Mouse (Mus musculus): ENCODE results near the gene Zfp652. TPM values are rescaled to one million over a fixed set of nuclear protein-coding genes. Genes with fewer than 3 reads are reported as not detected.

Gene Zfp652
- 8.2 TPM for polyA plus RNA-seq (2015; fragmentation: Illumina TruSeq; extraction: RNeasy Lipid Tissue Mini Kit (QIAGEN cat#74804); ENCODE audit: insufficient read depth, low read depth, low replicate concordance)

GRCm38 (mm10) chr11:95712563-95713224, at the start of gene Zfp652:
TSS of gene Zfp652 (plus strand) at chr11:95712673.

DNA sequence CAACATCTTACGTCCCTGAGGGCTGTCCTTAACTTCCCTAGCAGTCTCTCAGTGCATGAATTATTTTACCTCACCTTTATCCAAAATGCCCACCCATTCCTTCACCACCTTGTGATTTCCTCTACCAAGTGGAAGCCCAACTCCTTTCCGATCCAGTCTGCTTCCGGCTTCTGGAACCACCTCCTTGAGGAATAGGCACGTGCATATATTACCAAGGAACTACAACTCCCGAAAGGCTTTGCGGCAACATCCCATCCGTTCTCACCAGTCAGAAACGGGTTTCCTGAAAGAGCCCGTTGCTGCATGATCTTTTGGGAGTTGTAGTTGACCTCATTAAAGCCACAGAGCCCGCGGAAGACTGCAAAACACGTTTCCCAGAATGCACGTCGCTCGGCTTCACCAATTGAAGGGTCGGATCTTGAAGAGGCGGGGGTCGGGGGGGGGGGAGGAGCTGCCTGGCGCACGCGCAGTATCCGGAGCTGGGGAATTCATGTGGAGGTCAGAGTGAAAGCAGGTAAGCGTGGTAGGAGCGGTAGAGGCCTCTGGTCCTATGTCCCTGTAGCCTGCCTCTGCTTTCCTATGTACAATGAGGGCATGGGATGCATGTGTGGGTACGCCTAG, 45.8 kb upstream of the Zfp652 start, which contains the start of gene Phb:
Gene Phb (plus strand): TSS at position 429 of the 621 bp plus-strand sequence.

GRCm38 (mm10) chr11:95723287-95723686, 10.8 kb downstream of the Zfp652 start, which contains the start of gene B130006D01Rik:
TSS of gene B130006D01Rik (plus strand) at chr11:95723587.

GRCm38 (mm10) chr11:95824071-95824876, 111.8 kb downstream of the Zfp652 start, which contains the start of gene Phospho1:
TSS of gene Phospho1 (plus strand) at chr11:95824499.

GRCm38 (mm10) chr11:95837059-95837458, 124.6 kb downstream of the Zfp652 start, which contains the start of gene Gngt2:
TSS of gene Gngt2 (plus strand) at chr11:95837216.

DNA sequence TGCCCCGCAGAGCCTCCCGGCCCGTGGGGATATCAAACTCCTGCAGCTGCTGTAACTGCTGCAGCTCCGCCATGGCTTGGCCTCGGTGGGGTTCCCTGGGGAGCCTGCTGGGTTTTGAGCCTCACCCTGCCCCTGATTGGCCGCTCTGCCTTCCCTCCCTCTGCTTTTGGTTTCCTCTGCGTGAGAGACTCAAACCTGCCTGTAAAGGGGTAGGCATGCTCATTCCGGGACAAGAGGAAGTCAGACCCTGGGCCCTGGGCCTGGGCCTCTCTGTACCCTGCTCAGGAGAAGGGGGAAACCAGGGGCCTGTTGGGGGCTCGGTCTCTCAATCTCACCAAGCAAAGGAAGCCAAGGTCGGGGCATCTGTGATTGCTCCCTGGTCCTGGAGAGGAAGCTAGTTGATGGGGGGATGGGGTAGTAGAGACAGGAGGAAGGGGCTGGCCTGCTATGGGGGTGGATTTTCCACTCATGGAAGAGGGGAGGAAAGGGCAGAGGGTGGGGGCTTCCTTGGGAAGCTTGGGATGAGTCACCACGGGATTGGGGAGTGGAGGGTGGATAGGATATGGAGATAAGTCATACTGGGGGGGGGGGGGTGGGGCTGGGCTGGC, 129.7 kb downstream of the Zfp652 start, which contains the start of gene Abi3:
Gene Abi3 (minus strand): TSS at position 403 of the 608 bp plus-strand sequence.

Other genes starting within 250 kb of the Zfp652 start
- gene Nxph3, start 198.1 kb upstream of the Zfp652 start, polyA plus RNA-seq (2015; fragmentation: Illumina TruSeq; extraction: RNeasy Lipid Tissue Mini Kit (QIAGEN cat#74804); ENCODE audit: insufficient read depth, low read depth, low replicate concordance), result not detected
- 0.31 TPM for gene Ngfr, start 124.9 kb upstream of the Zfp652 start, polyA plus RNA-seq (2015; fragmentation: Illumina TruSeq; extraction: RNeasy Lipid Tissue Mini Kit (QIAGEN cat#74804); ENCODE audit: insufficient read depth, low read depth, low replicate concordance)
- gene Phb, start 45.7 kb upstream of the Zfp652 start, polyA plus RNA-seq (2015; fragmentation: Illumina TruSeq; extraction: RNeasy Lipid Tissue Mini Kit (QIAGEN cat#74804); ENCODE audit: insufficient read depth, low read depth, low replicate concordance), result 18.9 TPM
- not detected for gene B130006D01Rik, start 10.9 kb downstream of the Zfp652 start, polyA plus RNA-seq (2015; fragmentation: Illumina TruSeq; extraction: RNeasy Lipid Tissue Mini Kit (QIAGEN cat#74804); ENCODE audit: insufficient read depth, low read depth, low replicate concordance)
- not detected for gene Phospho1, start 111.8 kb downstream of the Zfp652 start, polyA plus RNA-seq (2015; fragmentation: Illumina TruSeq; extraction: RNeasy Lipid Tissue Mini Kit (QIAGEN cat#74804); ENCODE audit: insufficient read depth, low read depth, low replicate concordance)
- gene Gngt2, start 124.5 kb downstream of the Zfp652 start, polyA plus RNA-seq (2015; fragmentation: Illumina TruSeq; extraction: RNeasy Lipid Tissue Mini Kit (QIAGEN cat#74804); ENCODE audit: insufficient read depth, low read depth, low replicate concordance), result 25.4 TPM
- 4.9 TPM for gene Abi3, start 129.8 kb downstream of the Zfp652 start, polyA plus RNA-seq (2015; fragmentation: Illumina TruSeq; extraction: RNeasy Lipid Tissue Mini Kit (QIAGEN cat#74804); ENCODE audit: insufficient read depth, low read depth, low replicate concordance)
- not detected for gene B4galnt2, start 202.2 kb downstream of the Zfp652 start, polyA plus RNA-seq (2015; fragmentation: Illumina TruSeq; extraction: RNeasy Lipid Tissue Mini Kit (QIAGEN cat#74804); ENCODE audit: insufficient read depth, low read depth, low replicate concordance)

All from pancreas, adult 10 weeks (tissue).